Mouse (Mus musculus): ENCODE data around the gene Krt31. TPM values are rescaled to one million over a fixed set of nuclear protein-coding genes. Genes with fewer than 3 reads are reported as not detected.

The Krt31 gene
- polyA plus RNA-seq, 1 experiment from 2014 or later, result not detected

GRCm38 (mm10) chr11:100016112-100016511 lies 34.2 kb downstream of the Krt31 start, which contains the start of gene Krt33a:
Krt33a (minus strand) TSS chr11:100016212.
- Histone ChIP-seq H3K27ac (replicated peaks; ENCODE audit: low read depth, low read length) (no peak within 1 kb of the TSS), H3K4me3 (replicated peaks; ENCODE audit: low read depth, low read length) (no peak within 1 kb of the TSS), H3K36me3 (ENCODE audit: control insufficient read depth, insufficient read depth, low read length) (no peaks in the 10 kb centered on the region), H3K9me3 (ENCODE audit: control insufficient read depth, low read length) (no peaks in the 10 kb centered on the region), H3K9ac (replicated peaks; ENCODE audit: low read length) (no peak within 1 kb of the TSS), H3K4me2 (ENCODE audit: low read length) (no peak within 1 kb of the TSS), H3K27me3 (ENCODE audit: control insufficient read depth, insufficient read depth, low read length) (no peaks in the 10 kb centered on the region), H3K4me1 (ENCODE audit: control insufficient read depth, insufficient read depth, low read length) (no peaks in the 10 kb centered on the region)
- DNase-seq (no peak), ATAC-seq (ENCODE audit: low FRiP score, low TSS enrichment) (no peak)
- 88% methylated on average over 4 of the region's 4 CpGs for WGBS

DNA sequence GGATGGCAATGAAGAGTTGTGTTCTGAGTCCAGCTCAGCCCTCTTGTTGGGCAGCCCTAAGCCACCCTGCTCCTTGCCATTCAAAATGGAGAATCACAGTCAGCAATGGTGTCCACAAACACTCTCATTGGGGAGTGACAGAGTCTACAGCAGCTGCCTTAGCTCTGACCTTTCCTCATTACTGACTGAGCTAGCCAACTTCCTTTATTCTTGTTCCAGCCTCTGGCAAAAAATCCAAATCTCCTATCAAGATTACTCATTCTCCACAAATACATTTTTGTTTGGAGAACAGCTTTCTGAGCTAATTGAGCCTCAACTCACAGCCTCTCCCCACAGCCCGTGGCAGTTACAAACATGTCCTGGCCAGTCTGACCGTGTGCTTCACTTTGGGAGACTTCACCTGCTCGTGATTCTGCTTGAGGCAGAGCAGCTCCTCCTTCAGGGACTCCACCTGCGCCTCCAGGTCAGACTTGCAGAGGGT lies 36.6 kb downstream of the Krt31 start:
- no peak overlapping the region for H3K4me2 ChIP-seq (ENCODE audit: low read length)
- H3K9me3 ChIP-seq (ENCODE audit: control insufficient read depth, low read length), result no peaks in the 10 kb centered on the region
- H3K27me3 ChIP-seq (ENCODE audit: control insufficient read depth, insufficient read depth, low read length), result no peaks in the 10 kb centered on the region
- H3K9ac ChIP-seq (replicated peaks; ENCODE audit: low read length), result no peak overlapping the region
- no peak for DNase-seq
- WGBS, result 70% methylated on average over 4 of the region's 4 CpGs
- ATAC-seq (ENCODE audit: low FRiP score, low TSS enrichment), result no peak
- H3K36me3 ChIP-seq (ENCODE audit: control insufficient read depth, insufficient read depth, low read length), result no peaks in the 10 kb centered on the region
- no peak overlapping the region for H3K27ac ChIP-seq (replicated peaks; ENCODE audit: low read depth, low read length)
- no peaks in the 10 kb centered on the region for H3K4me1 ChIP-seq (ENCODE audit: control insufficient read depth, insufficient read depth, low read length)
- no peak overlapping the region for H3K4me3 ChIP-seq (replicated peaks; ENCODE audit: low read depth, low read length)

DNA sequence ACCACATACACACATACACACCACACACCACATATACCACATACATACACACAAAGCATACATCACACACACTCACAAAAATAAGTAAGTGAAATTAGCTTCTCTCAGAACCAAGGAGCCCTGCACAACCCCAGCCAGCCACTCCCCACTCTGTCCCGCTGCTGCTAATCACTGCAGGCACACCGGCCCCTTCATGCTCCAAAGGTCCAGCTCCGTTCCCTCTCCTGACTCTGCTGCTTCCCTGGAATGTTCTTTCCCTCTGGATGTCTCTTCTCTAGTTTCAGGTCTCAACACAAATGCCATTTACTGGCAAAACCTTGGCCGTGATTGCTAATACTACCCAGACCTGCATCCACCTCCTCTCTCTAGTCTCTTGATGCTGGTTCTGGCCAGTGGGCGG lies 39.7 kb downstream of the Krt31 start:
- Histone ChIP-seq H3K9me3 (ENCODE audit: control insufficient read depth, low read length) (no peaks in the 10 kb centered on the region), H3K4me3 (replicated peaks; ENCODE audit: low read depth, low read length) (no peak overlapping the region), H3K9ac (replicated peaks; ENCODE audit: low read length) (no peak overlapping the region), H3K4me1 (ENCODE audit: control insufficient read depth, insufficient read depth, low read length) (no peaks in the 10 kb centered on the region), H3K27me3 (ENCODE audit: control insufficient read depth, insufficient read depth, low read length) (no peaks in the 10 kb centered on the region), H3K4me2 (ENCODE audit: low read length) (no peak overlapping the region), H3K36me3 (ENCODE audit: control insufficient read depth, insufficient read depth, low read length) (no peaks in the 10 kb centered on the region), H3K27ac (replicated peaks; ENCODE audit: low read depth, low read length) (no peak overlapping the region)
- DNase-seq (no peak), ATAC-seq (ENCODE audit: low FRiP score, low TSS enrichment) (no peak)
- 85% methylated on average over 5 of the region's 5 CpGs for whole genome bisulfite sequencing

DNA sequence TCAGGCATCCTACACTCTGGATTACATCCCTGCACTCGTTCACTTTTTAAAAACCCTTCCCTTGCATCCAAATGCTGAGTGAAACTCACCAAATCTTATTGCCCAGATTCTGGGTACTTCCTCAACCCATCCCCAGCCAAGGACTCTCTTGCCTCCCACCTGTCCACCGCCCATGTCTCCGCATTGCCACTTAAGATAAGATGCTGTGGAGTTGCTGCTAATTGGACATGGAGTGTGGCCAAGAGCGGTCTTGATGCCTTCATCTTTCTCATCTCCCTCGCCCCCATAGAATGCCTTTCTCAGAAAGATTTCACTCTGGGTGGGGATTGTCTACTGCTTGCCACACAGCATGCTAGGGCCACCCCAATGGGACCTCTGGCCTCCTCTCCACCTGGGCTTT lies 42.0 kb downstream of the Krt31 start:
- ATAC-seq (ENCODE audit: low FRiP score, low TSS enrichment) (no peak), DNase-seq (no peak)
- Histone ChIP-seq H3K9me3 (ENCODE audit: control insufficient read depth, low read length) (no peaks in the 10 kb centered on the region), H3K27ac (replicated peaks; ENCODE audit: low read depth, low read length) (no peak overlapping the region), H3K4me2 (ENCODE audit: low read length) (no peak overlapping the region), H3K9ac (replicated peaks; ENCODE audit: low read length) (no peak overlapping the region), H3K27me3 (ENCODE audit: control insufficient read depth, insufficient read depth, low read length) (no peaks in the 10 kb centered on the region), H3K4me1 (ENCODE audit: control insufficient read depth, insufficient read depth, low read length) (no peaks in the 10 kb centered on the region), H3K36me3 (ENCODE audit: control insufficient read depth, insufficient read depth, low read length) (no peaks in the 10 kb centered on the region), H3K4me3 (replicated peaks; ENCODE audit: low read depth, low read length) (no peak overlapping the region)
- WGBS, result 89% methylated on average over 5 of the region's 5 CpGs

- Histone ChIP-seq H3K4me3 (replicated peaks; ENCODE audit: low read depth, low read length) (no peak overlapping the region), H3K4me1 (ENCODE audit: control insufficient read depth, insufficient read depth, low read length) (no peaks in the 10 kb centered on the region), H3K9ac (replicated peaks; ENCODE audit: low read length) (no peak overlapping the region), H3K9me3 (ENCODE audit: control insufficient read depth, low read length) (no peaks in the 10 kb centered on the region), H3K27ac (replicated peaks; ENCODE audit: low read depth, low read length) (no peak overlapping the region), H3K36me3 (ENCODE audit: control insufficient read depth, insufficient read depth, low read length) (no peaks in the 10 kb centered on the region), H3K27me3 (ENCODE audit: control insufficient read depth, insufficient read depth, low read length) (no peaks in the 10 kb centered on the region), H3K4me2 (ENCODE audit: low read length) (no peak overlapping the region)
- DNase-seq (no peak), ATAC-seq (ENCODE audit: low FRiP score, low TSS enrichment) (no peak)
- WGBS, result 56% methylated on average over 3 of the region's 3 CpGs
Measured at GRCm38 (mm10) chr11:100006624-100007023, 43.7 kb downstream of the Krt31 start.

DNA sequence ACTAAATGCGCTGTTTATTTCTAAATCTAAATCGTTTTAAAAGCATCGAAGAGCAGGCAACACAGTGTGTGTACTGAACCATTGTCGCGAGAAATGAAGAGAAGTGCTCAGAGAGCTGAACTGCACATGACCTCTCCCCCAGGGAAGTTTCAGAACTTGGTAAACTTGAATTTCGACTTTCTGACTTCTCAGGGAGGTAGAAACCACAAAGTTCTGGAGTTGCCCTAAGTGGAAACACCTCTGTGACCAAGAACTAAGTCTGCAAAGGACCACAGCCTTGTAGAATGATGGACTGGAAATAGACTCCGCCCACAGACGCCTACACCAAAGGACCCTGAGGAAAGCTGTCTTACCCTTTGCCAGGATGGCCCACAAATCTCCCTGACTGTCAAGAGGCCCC lies 44.4 kb downstream of the Krt31 start:
- H3K4me2 ChIP-seq (ENCODE audit: low read length), result no peak overlapping the region
- no peaks in the 10 kb centered on the region for H3K4me1 ChIP-seq (ENCODE audit: control insufficient read depth, insufficient read depth, low read length)
- DNase-seq (no peak), ATAC-seq (ENCODE audit: low FRiP score, low TSS enrichment) (no peak)
- WGBS, result 91% methylated on average over 8 of the region's 8 CpGs
- H3K36me3 ChIP-seq (ENCODE audit: control insufficient read depth, insufficient read depth, low read length), result no peaks in the 10 kb centered on the region
- H3K27ac ChIP-seq (replicated peaks; ENCODE audit: low read depth, low read length), result no peak overlapping the region
- no peaks in the 10 kb centered on the region for H3K9me3 ChIP-seq (ENCODE audit: control insufficient read depth, low read length)
- H3K9ac ChIP-seq (replicated peaks; ENCODE audit: low read length), result no peak overlapping the region
- no peak overlapping the region for H3K4me3 ChIP-seq (replicated peaks; ENCODE audit: low read depth, low read length)
- H3K27me3 ChIP-seq (ENCODE audit: control insufficient read depth, insufficient read depth, low read length), result no peaks in the 10 kb centered on the region

GRCm38 (mm10) chr11:100004846-100005245 lies 45.5 kb downstream of the Krt31 start:
- 27% methylated on average over 6 of the region's 6 CpGs for WGBS
- no peaks in the 10 kb centered on the region for H3K36me3 ChIP-seq (ENCODE audit: control insufficient read depth, insufficient read depth, low read length)
- ATAC-seq (ENCODE audit: low FRiP score, low TSS enrichment) (no peak), DNase-seq (peak; percentile 77)
- H3K4me2 ChIP-seq (ENCODE audit: low read length), result no peak overlapping the region
- no peaks in the 10 kb centered on the region for H3K27me3 ChIP-seq (ENCODE audit: control insufficient read depth, insufficient read depth, low read length)
- H3K9me3 ChIP-seq (ENCODE audit: control insufficient read depth, low read length), result no peaks in the 10 kb centered on the region
- H3K9ac ChIP-seq (replicated peaks; ENCODE audit: low read length), result no peak overlapping the region
- H3K27ac ChIP-seq (replicated peaks; ENCODE audit: low read depth, low read length), result no peak overlapping the region
- no peaks in the 10 kb centered on the region for H3K4me1 ChIP-seq (ENCODE audit: control insufficient read depth, insufficient read depth, low read length)
- no peak overlapping the region for H3K4me3 ChIP-seq (replicated peaks; ENCODE audit: low read depth, low read length)

DNA sequence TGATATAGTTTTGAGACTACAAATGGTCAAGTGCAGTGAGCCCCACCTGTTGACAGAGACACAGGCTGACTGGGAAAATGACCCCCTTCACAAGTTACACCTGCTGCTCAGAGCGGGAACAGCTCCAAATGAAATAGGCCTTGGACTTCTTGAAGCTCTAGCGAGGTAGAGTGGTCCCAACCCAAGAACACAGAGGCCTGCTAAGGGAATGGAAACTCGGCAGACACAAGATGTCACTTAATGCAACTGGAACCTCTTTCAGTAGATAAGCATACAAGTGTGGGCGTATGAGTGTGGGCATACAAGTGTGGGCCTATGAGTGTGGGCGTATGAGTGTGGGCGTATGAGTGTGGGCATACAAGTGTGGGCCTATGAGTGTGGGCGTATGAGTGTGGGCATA lies 51.3 kb downstream of the Krt31 start:
- no peak overlapping the region for H3K27ac ChIP-seq (replicated peaks; ENCODE audit: low read depth, low read length)
- no peak overlapping the region for H3K9ac ChIP-seq (replicated peaks; ENCODE audit: low read length)
- no peaks in the 10 kb centered on the region for H3K36me3 ChIP-seq (ENCODE audit: control insufficient read depth, insufficient read depth, low read length)
- 92% methylated on average over 7 of the region's 7 CpGs for WGBS
- ATAC-seq (ENCODE audit: low FRiP score, low TSS enrichment) (no peak), DNase-seq (no peak)
- no peak overlapping the region for H3K4me2 ChIP-seq (ENCODE audit: low read length)
- no peaks in the 10 kb centered on the region for H3K9me3 ChIP-seq (ENCODE audit: control insufficient read depth, low read length)
- H3K4me3 ChIP-seq (replicated peaks; ENCODE audit: low read depth, low read length), result no peak overlapping the region
- H3K4me1 ChIP-seq (ENCODE audit: control insufficient read depth, insufficient read depth, low read length), result no peaks in the 10 kb centered on the region
- H3K27me3 ChIP-seq (ENCODE audit: control insufficient read depth, insufficient read depth, low read length), result no peaks in the 10 kb centered on the region

Data from midbrain, embryonic 14.5 days (tissue).